8 mouse cellular contexts compared by ENCODE assay signal in the genomic region with DNA sequence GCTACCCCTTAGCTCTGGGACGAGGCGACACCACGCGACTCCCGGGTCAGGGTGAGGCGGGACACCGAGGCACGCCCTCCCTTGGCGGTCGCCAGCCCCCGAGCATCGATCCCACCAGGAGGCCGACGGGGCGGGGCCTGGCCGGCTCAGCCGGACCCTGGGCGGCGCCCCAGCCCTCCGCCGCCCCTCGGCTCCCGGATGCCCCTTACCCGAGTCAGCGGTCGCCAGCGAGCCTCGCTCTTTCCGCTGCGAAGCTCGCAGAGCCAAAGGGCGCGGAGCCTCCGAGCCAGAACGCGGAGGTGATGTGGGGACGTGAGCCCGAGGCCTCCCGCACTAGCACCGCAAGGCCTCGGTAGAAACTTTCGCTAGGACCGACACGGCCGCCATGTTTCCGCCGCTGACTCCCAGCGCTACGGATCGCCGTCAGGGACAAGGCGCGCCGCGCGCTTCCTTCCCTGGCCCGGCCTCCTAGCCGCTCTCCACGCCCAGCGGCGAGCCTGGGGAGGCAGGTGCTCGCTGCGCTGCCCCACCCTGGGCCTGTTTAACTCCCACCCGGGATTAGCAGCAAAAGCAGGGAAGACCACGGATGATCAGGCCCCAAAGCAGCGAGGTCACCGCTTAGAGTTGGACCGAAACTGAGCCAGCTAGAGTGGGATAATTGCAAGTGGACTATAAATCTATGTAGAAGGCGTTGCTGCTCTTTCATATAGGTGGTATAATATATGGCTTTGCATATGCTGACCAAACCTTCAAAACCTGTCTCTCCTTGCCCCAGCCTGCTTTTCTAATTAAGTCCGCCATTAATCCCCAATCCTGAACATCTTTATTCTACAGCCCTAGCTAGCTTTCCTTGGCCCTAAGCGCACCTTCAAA. TPM values are rescaled to one million over a fixed set of nuclear protein-coding genes. Genes with fewer than 3 reads are reported as not detected.
DNase-seq lines count a peak whose midpoint lies in the region; ATAC-seq and TF ChIP-seq lines count a peak whose summit lies in the region.

A gene (minus strand): TSS at position 480 of the 873 bp plus-strand sequence.

- peak within 1 kb of the TSS; percentile 90 for H3K9ac ChIP-seq in heart, embryonic 11.5 days (ENCODE audit: low read depth, low read length)
- peak within 1 kb of the TSS; percentile 81 for H3K9ac ChIP-seq in kidney, embryonic 16.5 days (replicated peaks; ENCODE audit: low read length)
- H3K9ac ChIP-seq in liver, adult 2 months (ENCODE audit: low read depth, low read length), result peak within 1 kb of the TSS; percentile 95

- TF ChIP-seq POLR2A in liver, adult 2 months (IDR thresholded peaks at IDR 0.05; ENCODE audit: extremely low read depth, insufficient read depth, low read length), result 0 out of 2 replicates have a peak, but pooled peaks have one; percentile 57

- WGBS in heart, embryonic 11.5 days (ENCODE audit: insufficient replicate concordance), result 3% methylated on average over 66 of the region's 71 CpGs
- WGBS in kidney, embryonic 16.5 days, result 3% methylated on average over 54 of the region's 71 CpGs
- 3% methylated on average over 71 of the region's 71 CpGs for WGBS in liver, adult 2 months

- H3K27ac ChIP-seq in heart, embryonic 11.5 days (ENCODE audit: low read depth, low read length), result peak within 1 kb of the TSS; percentile 91
- peak within 1 kb of the TSS; percentile 91 for H3K27ac ChIP-seq in kidney, embryonic 16.5 days (ENCODE audit: low read length)
- peak within 1 kb of the TSS; percentile 96 for H3K27ac ChIP-seq in liver, adult 2 months (replicated peaks; ENCODE audit: insufficient read depth, low read depth, low read length)

- H3K36me3 ChIP-seq in erythroblast, embryonic 14.5 days (ENCODE audit: control insufficient read depth), result peaks cover 4% of the 10 kb centered on the region
- no peaks in the 10 kb centered on the region for H3K36me3 ChIP-seq in heart, embryonic 11.5 days (ENCODE audit: control insufficient read depth, insufficient read depth, low read length)
- H3K36me3 ChIP-seq in kidney, embryonic 16.5 days (ENCODE audit: insufficient read depth, low read length), result peaks cover 4% of the 10 kb centered on the region; the same call in 1 of the 2 replicates
- H3K36me3 ChIP-seq in liver, adult 2 months (ENCODE audit: control insufficient read depth, insufficient read depth, low read length), result peaks cover 4% of the 10 kb centered on the region

- peak; percentile 16; the same call in 1 of the 2 replicates for TF ChIP-seq CTCF in liver, adult 2 months (IDR thresholded peaks at IDR 0.05; ENCODE audit: low read depth, low read length)

- ATAC-seq in heart, embryonic 11.5 days (replicated peaks; ENCODE audit: insufficient number of reproducible peaks, low FRiP score, low TSS enrichment), result peak; percentile 96
- ATAC-seq in kidney, embryonic 16.5 days (ENCODE audit: low FRiP score, low TSS enrichment), result peak; percentile 98
- ATAC-seq in monocyte, adult 5-6 weeks (replicated peaks; ENCODE audit: insufficient number of reproducible peaks, low FRiP score, low TSS enrichment, poor library complexity, severe bottlenecking), result peak; percentile 74

- peaks cover 32% of the 10 kb centered on the region for H3K4me1 ChIP-seq in erythroblast, embryonic 14.5 days (ENCODE audit: control insufficient read depth)
- H3K4me1 ChIP-seq in heart, embryonic 11.5 days (ENCODE audit: control insufficient read depth, insufficient read depth, low read length), result peaks cover 5% of the 10 kb centered on the region; the same call in 1 of the 2 replicates
- H3K4me1 ChIP-seq in kidney, embryonic 16.5 days (ENCODE audit: insufficient read depth, low read length), result peaks cover 11% of the 10 kb centered on the region; the same call in 1 of the 2 replicates
- H3K4me1 ChIP-seq in liver, adult 2 months (ENCODE audit: control insufficient read depth, insufficient read depth, low read length), result peaks cover 3% of the 10 kb centered on the region; the same call in 1 of the 2 replicates

- H3K79me2 ChIP-seq in liver, adult 2 months (ENCODE audit: control insufficient read depth, insufficient read depth, low read length), result peaks cover 3% of the 10 kb centered on the region; the same call in 1 of the 2 replicates

- peak within 1 kb of the TSS; percentile 71 for H3K4me2 ChIP-seq in heart, embryonic 11.5 days
- H3K4me2 ChIP-seq in kidney, embryonic 16.5 days (replicated peaks; ENCODE audit: low read depth, low read length), result peak within 1 kb of the TSS; percentile 70

- DNase-seq in CD4-positive helper T cell, adult 2 months (ENCODE audit: low read depth, low spot score), result peak; percentile 92
- DNase-seq in brain, embryonic 18.5 days (ENCODE audit: low read depth, low spot score), result peak; percentile 76
- DNase-seq in liver, adult 2 months (ENCODE audit: extremely low read depth, low read depth, low spot score), result peak; percentile 76
- peak; percentile 86 to 88 for DNase-seq in spleen, postnatal 36 days (ENCODE audit: low spot score in 2 of 2)

- peak within 1 kb of the TSS; percentile 86 for H3K4me3 ChIP-seq in erythroblast, embryonic 14.5 days (replicated peaks)
- H3K4me3 ChIP-seq in heart, embryonic 11.5 days (ENCODE audit: low read depth, low read length), result peak within 1 kb of the TSS; percentile 62
- H3K4me3 ChIP-seq in kidney, embryonic 16.5 days (ENCODE audit: low read length), result peak within 1 kb of the TSS; percentile 64
- peak within 1 kb of the TSS; percentile 97 for H3K4me3 ChIP-seq in liver, adult 2 months (ENCODE audit: insufficient read depth, low read depth, low read length)

- H3K9me3 ChIP-seq in erythroblast, embryonic 14.5 days (ENCODE audit: control insufficient read depth, low read length), result no peaks in the 10 kb centered on the region
- H3K9me3 ChIP-seq in heart, embryonic 11.5 days (replicated peaks; ENCODE audit: control insufficient read depth, low read length), result no peaks in the 10 kb centered on the region
- H3K9me3 ChIP-seq in kidney, embryonic 16.5 days (ENCODE audit: low read length), result no peaks in the 10 kb centered on the region; the same call in 1 of the 2 replicates

- no peaks in the 10 kb centered on the region for H3K27me3 ChIP-seq in erythroblast, embryonic 14.5 days (ENCODE audit: control insufficient read depth)
- H3K27me3 ChIP-seq in heart, embryonic 11.5 days (ENCODE audit: control insufficient read depth, insufficient read depth, low read length), result no peaks in the 10 kb centered on the region
- no peaks in the 10 kb centered on the region for H3K27me3 ChIP-seq in kidney, embryonic 16.5 days (ENCODE audit: insufficient read depth, low read length)
- H3K27me3 ChIP-seq in liver, adult 2 months (ENCODE audit: control insufficient read depth, insufficient read depth, low read length), result no peaks in the 10 kb centered on the region

RNA-seq across cellular contexts. Expression of the gene that starts here (rescaled TPM):
- 0.24 TPM in 1 of 2 replicates, not detected in the other for polyA plus RNA-seq in erythroblast, embryonic 14.5 days (2012)
- polyA plus RNA-seq in heart, embryonic 11.5 days (2014; fragmentation: Nextera tagmentation; extraction: Ambion mirVana), result 28.0 and 38.1 TPM in 2 replicates
- 44.0 and 44.8 TPM in 2 replicates for polyA plus RNA-seq in kidney, embryonic 16.5 days (2015; fragmentation: Nextera tagmentation; extraction: Ambion mirVana)
- 22.4 and 24.5 TPM in 2 replicates for total RNA-seq in liver, adult 2 months (2014; rRNA removed)
- polyA plus RNA-seq in liver, adult 2 months (2012; rRNA removed), result 7.7 and 8.6 TPM in 2 replicates
- 46.7 to 82.2 TPM (median 53.1 TPM) in 3 replicates for total RNA-seq in monocyte, adult 5-6 weeks (2017)

Comparison
In these comparisons a context has a peak if more than half of its experiments do, and no peak if none do; other contexts are left out.
1. Peak in every context shown above with its lines: DNase-seq, ATAC-seq, H3K4me3 ChIP-seq and H3K27ac ChIP-seq.